Mouse (Mus musculus) midbrain, embryonic 11.5 days (tissue): ENCODE data around the gene Gm16253. TPM values are rescaled to one million over a fixed set of nuclear protein-coding genes. Genes with fewer than 3 reads are reported as not detected.

Experiments
- ATAC-seq: fragments of 200-750 bp; cut with Nextera tagmentation; 2 replicates; pipeline ENCODE4 v1.8.0; 2017; ENCODE audit warnings: moderate TSS enrichment, moderate library complexity; ENCODE audit not compliant: low FRiP score
- DNase-seq: peaks from one replicate; pipeline ENCODE4 v3.0.0; 2015; ENCODE audit warnings: low spot score; ENCODE audit errors: missing footprints
- H3K27ac ChIP-seq: fragments of 300-500 bp; sonication (generic); 2 replicates; pipeline ENCODE4 v1.5.1; 2014; ENCODE audit warnings: low read depth, low read length
- H3K27me3 ChIP-seq: fragments of 300-500 bp; sonication (generic); 2 replicates; pipeline ENCODE4 v1.6.1; 2014; ENCODE audit warnings: mild to moderate bottlenecking, low read length, moderate library complexity, mixed read lengths; ENCODE audit not compliant: control insufficient read depth, insufficient read depth
- H3K36me3 ChIP-seq: fragments of 300-500 bp; sonication (generic); 2 replicates; pipeline ENCODE4 v1.6.1; 2014; ENCODE audit warnings: mild to moderate bottlenecking, low read length, moderate library complexity, mixed read lengths; ENCODE audit not compliant: control insufficient read depth, insufficient read depth
- H3K4me1 ChIP-seq: fragments of 300-500 bp; sonication (generic); 2 replicates; pipeline ENCODE4 v1.6.1; 2014; ENCODE audit warnings: low read length; ENCODE audit not compliant: control insufficient read depth, insufficient read depth
- H3K4me2 ChIP-seq: fragments of 300-500 bp; sonication (generic); 2 replicates; pipeline ENCODE4 v1.6.1; 2014; ENCODE audit warnings: mild to moderate bottlenecking, moderate library complexity
- H3K4me3 ChIP-seq: fragments of 300-500 bp; sonication (generic); 2 replicates; pipeline ENCODE4 v1.5.1; 2014; ENCODE audit warnings: low read depth, low read length
- H3K9ac ChIP-seq: fragments of 300-500 bp; sonication (generic); 2 replicates; pipeline ENCODE4 v1.6.1; 2014; ENCODE audit warnings: low read length
- H3K9me3 ChIP-seq: fragments of 300-500 bp; sonication (generic); 2 replicates; pipeline ENCODE4 v1.6.1; 2016; ENCODE audit warnings: low read length; ENCODE audit not compliant: control insufficient read depth
- WGBS: fragments of 180-500 bp; shearing (Covaris S2); extraction: QIAGEN DNeasy Blood & Tissue Kit; methylation state at CpG from one replicate; pipeline ENCODE4 v1.1.7; 2014; 5-methylcytosine and 5-hydroxymethylcytosine counted together
- polyA plus RNA-seq: library from polyadenylated mRNA; unstranded; fragments of >200 nt; fragmentation: Nextera tagmentation; extraction: Ambion mirVana; gene quantifications from 2 replicates; pipeline ENCODE4 v1.2.1, GENCODE M21; 2014

Gm16253 gene
- polyA plus RNA-seq, 1 experiment from 2014 or later = 0.36 TPM

- Histone ChIP-seq H3K27me3 (no peaks in the 10 kb centered on the region), H3K9me3 (no peaks in the 10 kb centered on the region), H3K27ac (no peak overlapping the region), H3K9ac (no peak overlapping the region), H3K4me2 (no peak overlapping the region), H3K4me1 (no peaks in the 10 kb centered on the region), H3K36me3 (no peaks in the 10 kb centered on the region), H3K4me3 (no peak overlapping the region)
- no peak for DNase-seq
- no peak for ATAC-seq
- 94% methylated on average over 8 of the region's 8 CpGs for WGBS
Measured at GRCm38 (mm10) chr3:96566661-96567450, 9.9 kb upstream of the Gm16253 start.

GRCm38 (mm10) chr3:96568605-96569004 lies 8.2 kb upstream of the Gm16253 start:
- H3K4me3 ChIP-seq = no peak overlapping the region
- no peak overlapping the region for H3K9ac ChIP-seq
- no peaks in the 10 kb centered on the region for H3K36me3 ChIP-seq
- ATAC-seq (no peak), DNase-seq (no peak)
- 62% methylated on average over 8 of the region's 8 CpGs for WGBS
- no peaks in the 10 kb centered on the region for H3K4me1 ChIP-seq
- H3K27me3 ChIP-seq = no peaks in the 10 kb centered on the region
- H3K9me3 ChIP-seq = no peaks in the 10 kb centered on the region
- no peak overlapping the region for H3K27ac ChIP-seq
- H3K4me2 ChIP-seq = no peak overlapping the region

- no peak overlapping the region for H3K27ac ChIP-seq
- H3K36me3 ChIP-seq = no peaks in the 10 kb centered on the region
- WGBS = 81% methylated on average over 13 of the region's 13 CpGs
- H3K4me1 ChIP-seq = no peaks in the 10 kb centered on the region
- ATAC-seq = no peak
- no peak for DNase-seq
- no peak overlapping the region for H3K4me2 ChIP-seq
- no peaks in the 10 kb centered on the region for H3K9me3 ChIP-seq
- H3K4me3 ChIP-seq = no peak overlapping the region
- no peaks in the 10 kb centered on the region for H3K27me3 ChIP-seq
- no peak overlapping the region for H3K9ac ChIP-seq
Measured at GRCm38 (mm10) chr3:96569506-96569905, 7.3 kb upstream of the Gm16253 start.

GRCm38 (mm10) chr3:96569966-96570605 lies 6.7 kb upstream of the Gm16253 start:
- Histone ChIP-seq H3K27ac (no peak overlapping the region), H3K4me2 (no peak overlapping the region), H3K36me3 (no peaks in the 10 kb centered on the region), H3K4me3 (no peak overlapping the region), H3K9me3 (no peaks in the 10 kb centered on the region), H3K9ac (no peak overlapping the region), H3K4me1 (no peaks in the 10 kb centered on the region), H3K27me3 (no peaks in the 10 kb centered on the region)
- peak; percentile 69 for DNase-seq
- no peak for ATAC-seq
- WGBS = 86% methylated on average over 11 of the region's 11 CpGs

GRCm38 (mm10) chr3:96570643-96571042 lies 6.1 kb upstream of the Gm16253 start:
- no peaks in the 10 kb centered on the region for H3K36me3 ChIP-seq
- H3K9me3 ChIP-seq = no peaks in the 10 kb centered on the region
- ATAC-seq (no peak), DNase-seq (no peak)
- H3K27me3 ChIP-seq = no peaks in the 10 kb centered on the region
- H3K4me3 ChIP-seq = no peak overlapping the region
- WGBS = 79% methylated on average over 7 of the region's 7 CpGs
- H3K4me2 ChIP-seq = no peak overlapping the region
- no peak overlapping the region for H3K9ac ChIP-seq
- H3K27ac ChIP-seq = no peak overlapping the region
- H3K4me1 ChIP-seq = no peaks in the 10 kb centered on the region

- Histone ChIP-seq H3K4me3 (no peak overlapping the region), H3K27ac (no peak overlapping the region), H3K9ac (no peak overlapping the region), H3K27me3 (no peaks in the 10 kb centered on the region), H3K36me3 (no peaks in the 10 kb centered on the region), H3K9me3 (no peaks in the 10 kb centered on the region), H3K4me2 (no peak overlapping the region), H3K4me1 (peaks cover under 1% of the 10 kb centered on the region; the same call in 1 of the 2 replicates)
- WGBS = 88% methylated on average over 2 of the region's 2 CpGs
- no peak for ATAC-seq
- no peak for DNase-seq
Measured at GRCm38 (mm10) chr3:96571336-96571735, 5.4 kb upstream of the Gm16253 start.

- 81% methylated on average over 16 of the region's 16 CpGs for WGBS
- H3K36me3 ChIP-seq = no peaks in the 10 kb centered on the region
- ATAC-seq = no peak
- no peaks in the 10 kb centered on the region for H3K9me3 ChIP-seq
- no peak overlapping the region for H3K9ac ChIP-seq
- H3K27me3 ChIP-seq = no peaks in the 10 kb centered on the region
- H3K4me2 ChIP-seq = no peak overlapping the region
- no peak overlapping the region for H3K27ac ChIP-seq
- H3K4me3 ChIP-seq = no peak overlapping the region
- H3K4me1 ChIP-seq = peaks cover 7% of the 10 kb centered on the region
- DNase-seq = peak; percentile 84
Measured at GRCm38 (mm10) chr3:96571896-96572698, 4.7 kb upstream of the Gm16253 start.

- Histone ChIP-seq H3K9ac (no peak overlapping the region), H3K9me3 (no peaks in the 10 kb centered on the region), H3K27me3 (no peaks in the 10 kb centered on the region), H3K4me2 (no peak overlapping the region), H3K27ac (no peak overlapping the region), H3K4me3 (no peak overlapping the region), H3K4me1 (peaks cover 10% of the 10 kb centered on the region), H3K36me3 (no peaks in the 10 kb centered on the region)
- DNase-seq (peak; percentile 69), ATAC-seq (no peak)
- WGBS = 83% methylated on average over 19 of the region's 19 CpGs
Measured at GRCm38 (mm10) chr3:96573611-96574511, 2.9 kb upstream of the Gm16253 start.
